10 mouse cellular contexts compared by ENCODE assay signal in genomic region chr10:111637084-111637735, GRCm38 (mm10).
"Had no signal": no experiment of that assay in that cellular context is flagged by ENCODE, and none has a peak within 500 bp of the region (broad histone marks: within the 10 kb centered on the region; RNA-seq: fewer than 3 reads in every experiment).

No protein-coding gene starts in this region.

- H3K36me3 ChIP-seq: limb, embryonic 13.5 days; lung, embryonic 15.5 days; midbrain, embryonic 13.5 days; neural tube, embryonic 15.5 days had no signal

- H3K4me1 ChIP-seq: limb, embryonic 13.5 days; midbrain, embryonic 13.5 days; neural tube, embryonic 15.5 days had no signal

- ATAC-seq: intestine, postnatal 0 days; midbrain, embryonic 13.5 days had no signal

- H3K4me2 ChIP-seq: limb, embryonic 13.5 days; lung, embryonic 15.5 days; midbrain, embryonic 13.5 days; neural tube, embryonic 15.5 days had no signal

- H3K9me3 ChIP-seq: limb, embryonic 13.5 days; lung, embryonic 15.5 days; midbrain, embryonic 13.5 days; neural tube, embryonic 15.5 days had no signal

- H3K27me3 ChIP-seq: limb, embryonic 13.5 days; lung, embryonic 15.5 days; midbrain, embryonic 13.5 days; neural tube, embryonic 15.5 days had no signal

- H3K4me3 ChIP-seq: limb, embryonic 13.5 days; lung, embryonic 15.5 days; midbrain, embryonic 13.5 days; neural tube, embryonic 15.5 days had no signal

- DNase-seq: kidney, adult 8-10 months; kidney, postnatal 25 days; layer of hippocampus, postnatal 36 days had no signal

- H3K9ac ChIP-seq: limb, embryonic 13.5 days; liver, embryonic 14.5 days; lung, embryonic 15.5 days; midbrain, embryonic 13.5 days; neural tube, embryonic 15.5 days had no signal

- H3K27ac ChIP-seq: limb, embryonic 13.5 days; liver, embryonic 14.5 days; lung, embryonic 15.5 days; midbrain, embryonic 13.5 days; neural tube, embryonic 15.5 days; stomach, postnatal 0 days had no signal
